Mouse (Mus musculus) mature B cell (primary cell): ENCODE data around the gene Mmp8.

ENCODE experiments used
- in situ Hi-C: fragments of 300-500 bp; cut with MboI; formaldehyde crosslinking; loops from 2 replicates; pipeline ENCODE4 v1.14.3; 2019

Mmp8 gene

DNA sequence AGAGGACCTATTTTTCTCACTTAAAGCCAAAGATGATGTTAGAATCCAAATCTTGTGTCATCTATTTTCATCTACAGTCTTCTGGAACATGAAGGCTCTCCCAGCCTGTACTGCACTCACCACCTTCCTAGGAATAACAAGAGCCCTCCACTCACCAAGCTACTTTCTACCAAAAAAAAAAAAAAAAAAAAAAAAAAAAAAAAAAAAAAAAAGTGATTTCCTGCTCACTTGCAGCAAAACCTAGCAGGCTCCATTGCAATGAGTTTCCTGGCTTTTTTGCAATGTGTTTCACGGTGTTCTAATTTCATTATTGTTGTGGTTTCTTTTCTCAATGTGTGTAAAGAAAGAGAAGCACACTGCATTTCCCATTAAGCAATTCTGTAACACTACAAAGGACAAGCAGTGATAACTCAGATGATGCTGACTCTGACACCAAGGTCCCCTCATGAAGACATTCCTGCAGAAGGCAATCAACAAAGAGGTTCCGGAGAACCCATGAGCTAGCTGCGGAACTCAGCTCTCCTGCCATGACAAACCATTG, 35.1 kb downstream of the Mmp8 start:
- in situ Hi-C loops, result loop anchor here (10.0 kb wide), 1 partner anchor 379 kb away; no protein-coding TSS in a partner anchor

DNA sequence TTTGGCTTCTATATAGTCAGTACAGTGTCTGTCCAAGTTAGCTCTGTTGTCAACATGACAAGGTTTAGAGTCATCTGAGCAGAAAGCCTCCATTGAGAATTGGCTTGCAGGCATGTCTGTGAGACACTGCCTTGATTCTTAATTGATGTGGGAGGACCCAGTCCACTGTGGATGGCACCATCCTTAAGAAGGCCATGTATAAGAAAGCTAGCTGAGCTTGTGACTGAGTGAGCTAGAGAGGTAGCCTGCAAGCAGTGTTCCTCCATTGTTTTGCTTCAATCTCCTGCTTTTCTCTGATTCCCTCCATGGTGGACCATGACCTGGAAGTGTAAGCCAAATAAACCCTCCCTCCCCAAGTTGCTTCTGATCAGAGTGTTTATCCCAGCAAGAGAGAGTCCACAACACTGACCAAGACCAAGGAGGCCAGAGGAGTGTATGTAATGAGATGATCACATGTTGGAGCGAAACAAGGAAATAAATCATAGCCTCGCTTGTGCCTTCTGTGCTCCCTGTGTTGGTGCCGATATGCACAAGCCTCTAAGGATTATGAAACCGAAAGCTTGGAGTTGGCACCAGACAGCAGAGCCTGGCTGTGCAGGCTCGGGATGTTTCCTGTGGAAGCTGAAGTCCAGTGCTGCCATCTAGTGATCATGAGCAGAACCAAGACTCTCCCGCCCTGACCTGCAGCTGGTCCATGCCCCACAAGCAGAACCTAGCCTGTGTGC, 36.7 kb downstream of the Mmp8 start:
- in situ Hi-C loops, result loop anchor here (10.0 kb wide), 1 partner anchor 380 kb away; no protein-coding TSS in a partner anchor

DNA sequence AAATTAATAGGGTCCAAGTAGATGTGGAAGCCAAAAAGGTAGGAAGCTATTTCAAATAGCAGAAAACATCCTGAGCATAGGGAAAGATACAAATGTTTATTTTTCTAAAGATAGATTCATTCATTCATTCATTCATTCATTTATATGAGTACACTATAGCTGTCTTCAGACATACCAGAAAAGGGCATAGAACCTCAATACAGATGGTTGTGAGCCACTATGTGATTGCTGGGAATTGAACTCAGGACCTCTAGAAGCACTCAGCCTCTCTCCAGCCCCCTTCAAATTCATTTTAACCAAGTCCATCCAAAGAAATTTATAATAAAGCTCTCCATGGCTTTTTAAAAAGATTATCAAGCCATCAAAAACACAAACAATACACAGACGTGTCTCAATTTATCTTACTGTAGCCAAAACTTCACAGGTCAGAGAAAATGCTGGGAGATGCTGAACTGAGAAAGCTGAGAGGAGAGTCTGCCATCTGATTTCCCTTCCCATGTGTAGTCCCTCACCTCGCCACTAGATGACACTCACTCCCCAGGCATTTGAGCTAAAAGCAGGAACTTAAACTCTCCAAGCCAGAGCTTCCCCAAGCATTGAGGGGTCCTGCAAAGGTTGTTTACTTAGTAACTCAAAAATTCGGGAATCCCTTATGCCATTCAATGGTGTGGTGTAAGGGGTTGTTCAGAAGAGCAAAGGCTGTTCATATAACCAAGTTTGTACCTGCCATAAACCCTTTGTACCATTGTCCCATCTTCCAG, 44.9 kb downstream of the Mmp8 start:
- in situ Hi-C loops, result loop anchor here (10.0 kb wide), 1 partner anchor 292 kb away; no protein-coding TSS in a partner anchor

DNA sequence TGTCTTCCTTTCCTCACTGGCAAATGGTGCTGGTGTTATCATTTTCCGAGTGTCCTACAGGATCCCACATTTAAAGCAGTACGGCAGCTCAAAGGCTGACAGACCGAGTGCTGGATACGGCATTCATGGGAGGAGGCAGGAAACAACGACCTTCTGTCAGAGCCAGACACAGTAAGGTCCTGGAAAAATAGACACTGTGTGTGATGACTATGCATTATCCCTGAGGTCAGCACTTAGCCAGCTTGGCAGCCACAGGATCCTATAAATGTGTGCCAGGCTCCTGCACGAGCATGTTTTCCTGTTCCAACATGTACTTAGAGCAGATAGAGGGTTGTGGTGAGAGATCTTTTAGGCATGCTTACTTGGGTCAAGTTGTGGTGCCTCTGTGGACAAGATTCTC, 45.7 kb downstream of the Mmp8 start:
- in situ Hi-C loops, result loop anchor here (10.0 kb wide), 1 partner anchor 291 kb away; no protein-coding TSS in a partner anchor

DNA sequence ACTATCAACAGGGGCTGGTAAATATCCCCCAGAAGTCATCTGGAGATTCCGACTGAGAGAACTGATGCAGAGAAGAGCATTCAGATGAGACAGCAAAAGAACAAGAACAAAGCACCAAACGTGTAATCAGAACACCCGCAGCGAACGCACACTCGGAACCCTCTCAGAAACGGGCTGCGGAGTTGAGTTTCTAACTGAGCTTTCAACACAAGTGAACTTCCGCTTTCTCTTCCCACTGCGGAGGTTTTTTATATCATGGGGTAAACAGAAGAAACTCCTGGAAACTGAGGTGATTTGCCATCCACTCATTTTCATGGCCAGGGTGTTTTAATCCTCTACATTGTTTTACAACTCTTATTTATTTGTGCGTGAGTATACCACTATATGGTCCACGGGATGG, 47.4 kb downstream of the Mmp8 start:
- in situ Hi-C loops, result loop anchor here (10.0 kb wide), 1 partner anchor 289 kb away; no protein-coding TSS in a partner anchor
